18 mouse cellular contexts compared by ENCODE assay signal in genomic region chr4:106335858-106336257, GRCm38 (mm10). TPM values are rescaled to one million over a fixed set of nuclear protein-coding genes. Genes with fewer than 3 reads are reported as not detected.
DNase-seq lines count a peak whose midpoint lies in the region; ATAC-seq and TF ChIP-seq lines count a peak whose summit lies in the region.
"Had no signal": no experiment of that assay in that cellular context is flagged by ENCODE, and none has a peak within 500 bp of the region (broad histone marks: within the 10 kb centered on the region; RNA-seq: fewer than 3 reads in every experiment).

No protein-coding gene starts in this region.

- H3K9me3 ChIP-seq in G1E (replicated peaks), result no peaks in the 10 kb centered on the region
- no peaks in the 10 kb centered on the region for H3K9me3 ChIP-seq in liver, embryonic 14.5 days (ENCODE audit: control insufficient read depth, low read length)
- H3K9me3 ChIP-seq in kidney, embryonic 15.5 days (replicated peaks), result no peaks in the 10 kb centered on the region
- H3K9me3 ChIP-seq: embryonic facial prominence, embryonic 13.5 days; forebrain, embryonic 13.5 days; heart, embryonic 13.5 days; hindbrain, embryonic 15.5 days had no signal

- no peak for DNase-seq in G1E (ENCODE audit: low spot score)
- no peak for DNase-seq in liver, embryonic 14.5 days (ENCODE audit: low read depth in 3 of 3, low spot score in 3 of 3)
- DNase-seq in layer of hippocampus, adult 2 months (ENCODE audit: low spot score in 2 of 2), result no peak
- DNase-seq in layer of hippocampus, adult 18-20 months (ENCODE audit: low spot score in 2 of 2), result no peak
- DNase-seq: adrenal gland, postnatal 10 days; cerebellum, adult 11-12 months; cerebellum, adult 9-10 months; cerebellum, postnatal 25 days; forebrain, postnatal 0 days; gastrocnemius, postnatal 25 days; heart, postnatal 36 days had no signal

- peaks cover 16% of the 10 kb centered on the region for H3K4me1 ChIP-seq in G1E (ENCODE audit: insufficient read depth, low read depth, low read length)
- H3K4me1 ChIP-seq in liver, embryonic 14.5 days (replicated peaks; ENCODE audit: control insufficient read depth in 2 of 2, insufficient read depth in 2 of 2, low read length in 1 of 2), result peaks cover 18 to 35% of the 10 kb centered on the region in 2 experiments
- H3K4me1 ChIP-seq in kidney, embryonic 15.5 days, result peaks cover 24% of the 10 kb centered on the region
- H3K4me1 ChIP-seq: embryonic facial prominence, embryonic 13.5 days; forebrain, embryonic 13.5 days; hindbrain, embryonic 15.5 days had no signal

- TF ChIP-seq CTCF in G1E (IDR thresholded peaks at IDR 0.05; ENCODE audit: low read depth, low read length), result no peak
- no peak for TF ChIP-seq CTCF in liver, embryonic 14.5 days (IDR thresholded peaks at IDR 0.05; ENCODE audit: low read depth)
- no peak for TF ChIP-seq CTCF in layer of hippocampus, adult 2 months (conservative IDR thresholded peaks at IDR 0.05)

- WGBS in liver, embryonic 14.5 days (ENCODE audit: insufficient replicate concordance), result 30% methylated on average over 1 of the region's 1 CpGs
- WGBS in kidney, embryonic 15.5 days, result 94% methylated on average over 1 of the region's 1 CpGs

- no peak overlapping the region for H3K9ac ChIP-seq in liver, embryonic 14.5 days (replicated peaks)
- no peak overlapping the region for H3K9ac ChIP-seq in kidney, embryonic 15.5 days
- H3K9ac ChIP-seq: embryonic facial prominence, embryonic 13.5 days; forebrain, embryonic 13.5 days; forebrain, postnatal 0 days; heart, embryonic 13.5 days; hindbrain, embryonic 15.5 days had no signal

- no peak overlapping the region for H3K4me3 ChIP-seq in G1E (ENCODE audit: low read depth, low read length)
- H3K4me3 ChIP-seq in liver, embryonic 14.5 days (ENCODE audit: insufficient read depth in 1 of 2, low read depth in 2 of 2, low read length in 2 of 2), result no peak overlapping the region
- no peak overlapping the region for H3K4me3 ChIP-seq in layer of hippocampus, adult 2 months
- no peak overlapping the region for H3K4me3 ChIP-seq in kidney, embryonic 15.5 days (replicated peaks)
- H3K4me3 ChIP-seq: embryonic facial prominence, embryonic 13.5 days; forebrain, embryonic 13.5 days; heart, embryonic 13.5 days; hindbrain, embryonic 15.5 days had no signal

- no peak overlapping the region for H3K4me2 ChIP-seq in liver, embryonic 14.5 days (ENCODE audit: low read depth)
- H3K4me2 ChIP-seq in kidney, embryonic 15.5 days, result no peak overlapping the region
- H3K4me2 ChIP-seq: embryonic facial prominence, embryonic 13.5 days; forebrain, embryonic 13.5 days; heart, embryonic 13.5 days; hindbrain, embryonic 15.5 days had no signal

- no peak overlapping the region for H3K27ac ChIP-seq in liver, embryonic 14.5 days
- no peak overlapping the region for H3K27ac ChIP-seq in layer of hippocampus, adult 2 months
- no peak overlapping the region for H3K27ac ChIP-seq in kidney, embryonic 15.5 days
- H3K27ac ChIP-seq: embryonic facial prominence, embryonic 13.5 days; forebrain, embryonic 13.5 days; heart, embryonic 13.5 days; hindbrain, embryonic 15.5 days had no signal

- H3K36me3 ChIP-seq in G1E (replicated peaks), result peaks cover 51% of the 10 kb centered on the region
- H3K36me3 ChIP-seq in liver, embryonic 14.5 days (replicated peaks; ENCODE audit: control insufficient read depth, insufficient read depth, low read depth), result no peaks in the 10 kb centered on the region
- no peaks in the 10 kb centered on the region for H3K36me3 ChIP-seq in kidney, embryonic 15.5 days
- H3K36me3 ChIP-seq: embryonic facial prominence, embryonic 13.5 days; heart, embryonic 13.5 days; hindbrain, embryonic 15.5 days had no signal

- ATAC-seq in G1E (ENCODE audit: extremely low read depth, insufficient number of reproducible peaks, low FRiP score, poor library complexity, severe bottlenecking), result peak; percentile 15; the same call in 1 of the 2 replicates
- 0 out of 2 replicates have a peak, but pooled peaks have one; percentile 18 for ATAC-seq in common myeloid progenitor, adult 5-6 weeks (replicated peaks; ENCODE audit: low read depth, poor library complexity, severe bottlenecking)
- peak; percentile 42; the same call in 1 of the 2 replicates for ATAC-seq in liver, embryonic 14.5 days (ENCODE audit: insufficient read depth)
- ATAC-seq in megakaryocyte progenitor cell, adult 5-6 weeks (replicated peaks; ENCODE audit: poor library complexity), result peak; percentile 54
- no peak for ATAC-seq in kidney, embryonic 15.5 days (replicated peaks; ENCODE audit: low FRiP score)
- ATAC-seq: forebrain, embryonic 13.5 days; forebrain, postnatal 0 days had no signal

- 0 out of 2 replicates have a peak, but pooled peaks have one; percentile 8 for TF ChIP-seq EP300 in liver, embryonic 14.5 days (IDR thresholded peaks at IDR 0.05; ENCODE audit: low read depth)

- no peaks in the 10 kb centered on the region for H3K27me3 ChIP-seq in G1E (ENCODE audit: insufficient read depth, low read length)
- H3K27me3 ChIP-seq in liver, embryonic 14.5 days (ENCODE audit: control insufficient read depth, insufficient read depth, low read length), result no peaks in the 10 kb centered on the region
- H3K27me3 ChIP-seq in kidney, embryonic 15.5 days, result no peaks in the 10 kb centered on the region
- H3K27me3 ChIP-seq: embryonic facial prominence, embryonic 13.5 days; forebrain, embryonic 13.5 days; heart, embryonic 13.5 days; hindbrain, embryonic 15.5 days had no signal

RNA-seq across cellular contexts. Expression of gene Usp24, which starts 19.8 kb away (rescaled TPM):
- total RNA-seq in G1E (2014; fragmentation: Nextera tagmentation) (55.7 and 63.7 TPM in 2 replicates), G1E (2017) (44.6 and 49.7 TPM in 2 replicates)
- polyA plus RNA-seq in G1E (2012), result 9.6 and 11.8 TPM in 2 replicates
- 65.3 and 75.6 TPM in 2 replicates for total RNA-seq in common myeloid progenitor, adult 5-6 weeks (2017)
- 4.9 and 6.8 TPM in 2 replicates for polyA plus RNA-seq in liver, embryonic 14.5 days (2012; rRNA removed)
- 6.4 and 7.8 TPM in 2 replicates for polyA plus RNA-seq in liver, embryonic 14.5 days (2014; fragmentation: Nextera tagmentation; extraction: Ambion mirVana)
- total RNA-seq in megakaryocyte progenitor cell, adult 5-6 weeks (2015), result 28.6 and 38.1 TPM in 2 replicates
- total RNA-seq in megakaryocyte progenitor cell, adult 5-6 weeks (2017), result 30.9 and 41.6 TPM in 2 replicates
- total RNA-seq in layer of hippocampus, adult 2 months (2021), result 10 to 100 TPM; 41.0 to 45.8 TPM
- 10 to 100 TPM; 41.7 to 42.7 TPM for total RNA-seq in layer of hippocampus, adult 18-20 months (2021)
- polyA plus RNA-seq in kidney, embryonic 15.5 days (2015; fragmentation: Nextera tagmentation; extraction: Ambion mirVana), result 8.3 and 9.3 TPM in 2 replicates
